Mouse (Mus musculus) small intestine, adult 2 months (tissue): ENCODE results near the gene Utrn.

Experiments
- CTCF ChIP-seq: fragments of 200-500 bp; IDR thresholded peaks from 2 replicates; pipeline ENCODE4 v1.5.1; 2012; ENCODE audit warnings: low read depth, mild to moderate bottlenecking, control low read depth, inconsistent platforms, low read length, moderate library complexity, mixed read lengths; ENCODE audit not compliant: insufficient replicate concordance, insufficient read length; ENCODE audit errors: extremely low read depth
- POLR2A ChIP-seq: fragments of 200-500 bp; IDR thresholded peaks from 2 replicates; pipeline ENCODE4 v1.6.1; 2012; ENCODE audit warnings: low read depth, mild to moderate bottlenecking, control low read depth, inconsistent platforms, low read length, moderate library complexity

- TF ChIP-seq CTCF, result no peak
- TF ChIP-seq POLR2A, result no peak
These were observed 320.5 kb downstream of the Utrn start for GRCm38 (mm10) chr10:12548616-12549084.
